Mouse (Mus musculus) hindbrain, embryonic 11.5 days (tissue): ENCODE results near the gene Ager. TPM values are rescaled to one million over a fixed set of nuclear protein-coding genes. Genes with fewer than 3 reads are reported as not detected.

Source experiments
- ATAC-seq: fragments of 200-750 bp; cut with Nextera tagmentation; 2 replicates; pipeline ENCODE4 v1.8.0; 2017; ENCODE audit warnings: mild to moderate bottlenecking, moderate TSS enrichment, moderate library complexity; ENCODE audit not compliant: low FRiP score
- DNase-seq: peaks from one replicate; pipeline ENCODE4 v3.0.0-alpha.2; 2015; ENCODE audit warnings: low spot score
- H3K27ac ChIP-seq: fragments of 300-500 bp; sonication (generic); 2 replicates; pipeline ENCODE4 v1.5.1; 2014; ENCODE audit warnings: mild to moderate bottlenecking, low read depth, low read length
- H3K27me3 ChIP-seq: fragments of 300-500 bp; sonication (generic); 2 replicates; pipeline ENCODE4 v1.6.1; 2014; ENCODE audit warnings: mild to moderate bottlenecking, low read length, moderate library complexity, mixed read lengths; ENCODE audit not compliant: control insufficient read depth, insufficient read depth
- H3K36me3 ChIP-seq: fragments of 300-500 bp; sonication (generic); 2 replicates; pipeline ENCODE4 v1.6.1; 2014; ENCODE audit warnings: mild to moderate bottlenecking, low read length, moderate library complexity, mixed read lengths; ENCODE audit not compliant: control insufficient read depth, insufficient read depth
- H3K4me1 ChIP-seq: fragments of 300-500 bp; sonication (generic); replicated peaks from 2 replicates; pipeline ENCODE4 v1.6.1; 2014; ENCODE audit warnings: low read length, mixed read lengths; ENCODE audit not compliant: control insufficient read depth, insufficient read depth
- H3K4me2 ChIP-seq: fragments of 300-500 bp; sonication (generic); replicated peaks from 2 replicates; pipeline ENCODE4 v1.6.1; 2014; ENCODE audit warnings: mild to moderate bottlenecking, low read depth, low read length
- H3K4me3 ChIP-seq: fragments of 300-500 bp; sonication (generic); 2 replicates; pipeline ENCODE4 v1.5.1; 2014; ENCODE audit warnings: low read depth, low read length
- H3K9ac ChIP-seq: fragments of 300-500 bp; sonication (generic); 2 replicates; pipeline ENCODE4 v1.6.1; 2014; ENCODE audit warnings: low read depth, low read length
- H3K9me3 ChIP-seq: fragments of 300-500 bp; sonication (generic); 2 replicates; pipeline ENCODE4 v1.6.1; 2016; ENCODE audit warnings: low read length; ENCODE audit not compliant: control insufficient read depth
- WGBS: fragments of 180-500 bp; shearing (Covaris S2); extraction: QIAGEN DNeasy Blood & Tissue Kit; methylation state at CpG from one replicate; pipeline ENCODE4 v1.1.7; 2014; 5-methylcytosine and 5-hydroxymethylcytosine counted together
- polyA plus RNA-seq: library from polyadenylated mRNA; unstranded; fragments of >200 nt; fragmentation: Nextera tagmentation; extraction: Ambion mirVana; gene quantifications from 2 replicates; pipeline ENCODE4 v1.2.1, GENCODE M21; 2014

Gene Ager
- polyA plus RNA-seq, 1 experiment from 2014 or later: 2.2 TPM

GRCm38 (mm10) chr17:34646906-34647787 is 49.5 kb downstream of the Ager start, which contains the start of gene Atf6b:
Gene Atf6b (plus strand): TSS chr17:34647146.
- Histone ChIP-seq H3K4me3 (peak within 1 kb of the TSS; percentile 97), H3K36me3 (peaks cover 10% of the 10 kb centered on the region; the same call in 1 of the 2 replicates), H3K4me1 (no peaks in the 10 kb centered on the region; the same call in 1 of the 2 replicates), H3K27me3 (no peaks in the 10 kb centered on the region), H3K4me2 (peak within 1 kb of the TSS; percentile 84), H3K27ac (peak within 1 kb of the TSS; percentile 79), H3K9ac (peak within 1 kb of the TSS; percentile 96), H3K9me3 (no peaks in the 10 kb centered on the region)
- DNase-seq (peak; percentile 91), ATAC-seq (peak; percentile 97)
- 1% methylated on average over 59 of the region's 66 CpGs for WGBS

GRCm38 (mm10) chr17:34648141-34648890 is 50.7 kb downstream of the Ager start:
- no peak for DNase-seq
- H3K9ac ChIP-seq: peak overlapping the region; percentile 96; the same call in 1 of the 2 replicates
- no peak overlapping the region for H3K27ac ChIP-seq
- peak overlapping the region; percentile 84; the same call in 1 of the 2 replicates for H3K4me2 ChIP-seq
- no peaks in the 10 kb centered on the region for H3K9me3 ChIP-seq
- H3K36me3 ChIP-seq: peaks cover 15% of the 10 kb centered on the region; the same call in 1 of the 2 replicates
- 84% methylated on average over 16 of the region's 16 CpGs for WGBS
- H3K4me1 ChIP-seq: no peaks in the 10 kb centered on the region; the same call in 1 of the 2 replicates
- ATAC-seq: no peak
- H3K27me3 ChIP-seq: no peaks in the 10 kb centered on the region
- peak overlapping the region; percentile 97 for H3K4me3 ChIP-seq

DNA sequence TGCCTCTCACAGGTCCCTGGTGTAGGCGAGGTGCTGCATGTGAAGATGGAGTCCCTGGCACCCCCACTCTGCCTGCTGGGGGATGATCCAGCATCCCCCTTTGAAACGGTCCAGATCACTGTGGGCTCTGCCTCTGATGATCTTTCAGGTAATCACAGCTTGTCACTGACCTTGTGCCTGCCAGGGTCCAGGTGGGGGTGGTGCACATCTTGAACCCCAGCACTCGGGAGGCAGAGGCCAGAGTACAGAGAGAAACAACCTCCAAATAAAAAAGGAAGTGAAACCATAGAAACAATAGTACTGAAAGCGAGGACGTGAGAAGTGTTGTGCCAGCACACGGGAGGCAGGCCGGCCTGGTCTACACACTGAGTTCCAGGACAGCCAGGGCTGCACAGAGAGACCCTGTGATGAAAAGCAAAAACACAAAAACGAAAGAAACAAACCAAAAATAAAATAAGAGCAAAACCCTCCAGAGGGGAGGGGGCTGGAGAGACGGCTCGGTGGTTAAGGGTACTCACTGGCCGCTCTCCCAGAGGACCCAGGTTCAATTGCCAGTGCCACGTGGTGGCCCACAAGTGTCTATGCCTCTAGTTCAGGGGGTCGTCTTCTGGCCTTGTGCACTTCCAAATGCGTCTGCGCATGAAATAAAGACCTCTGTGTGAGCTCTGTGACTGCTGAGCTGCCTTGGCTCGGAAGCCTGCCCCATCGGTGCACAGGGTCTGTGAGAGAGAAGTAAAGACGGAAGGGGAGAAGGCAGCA is 51.6 kb downstream of the Ager start:
- no peaks in the 10 kb centered on the region for H3K9me3 ChIP-seq
- DNase-seq: no peak
- 90% methylated on average over 18 of the region's 18 CpGs for WGBS
- H3K4me3 ChIP-seq: no peak overlapping the region
- no peak overlapping the region for H3K4me2 ChIP-seq
- no peaks in the 10 kb centered on the region for H3K27me3 ChIP-seq
- no peaks in the 10 kb centered on the region; the same call in 1 of the 2 replicates for H3K4me1 ChIP-seq
- H3K36me3 ChIP-seq: peaks cover 15% of the 10 kb centered on the region; the same call in 1 of the 2 replicates
- H3K27ac ChIP-seq: no peak overlapping the region
- H3K9ac ChIP-seq: no peak overlapping the region
- ATAC-seq: no peak

Other genes starting within 250 kb of the Ager start
- gene Btnl2, start 243.0 kb upstream of the Ager start, polyA plus RNA-seq: 0.13 TPM in 1 of 2 replicates, not detected in the other
- gene Btnl1, start 220.7 kb upstream of the Ager start, polyA plus RNA-seq: 0.08 TPM in 1 of 2 replicates, not detected in the other
- gene BC051142, start 199.0 kb upstream of the Ager start, polyA plus RNA-seq: 2.7 and 4.1 TPM in 2 replicates
- gene Btnl4, start 120.5 kb upstream of the Ager start, polyA plus RNA-seq: not detected in 2 replicates
- gene Btnl6, start 80.5 kb upstream of the Ager start, polyA plus RNA-seq: not detected in 2 replicates
- 9.6 and 11.6 TPM in 2 replicates for gene Notch4, start 33.6 kb upstream of the Ager start, polyA plus RNA-seq
- gene Gpsm3, start 8.1 kb upstream of the Ager start, polyA plus RNA-seq: 3.2 and 5.9 TPM in 2 replicates
- 16.6 and 17.3 TPM in 2 replicates for gene Pbx2, start 6.6 kb upstream of the Ager start, polyA plus RNA-seq
- gene Rnf5, start 5.8 kb downstream of the Ager start, polyA plus RNA-seq: 175 and 182 TPM in 2 replicates
- 73.8 and 81.2 TPM in 2 replicates for gene Agpat1, start 6.4 kb downstream of the Ager start, polyA plus RNA-seq
- gene Egfl8, start 18.1 kb downstream of the Ager start, polyA plus RNA-seq: 4.4 and 4.7 TPM in 2 replicates
- 23.6 and 26.0 TPM in 2 replicates for gene Ppt2, start 30.6 kb downstream of the Ager start, polyA plus RNA-seq
- gene Prrt1, start 31.7 kb downstream of the Ager start, polyA plus RNA-seq: 1.0 and 2.0 TPM in 2 replicates
- gene Fkbpl, start 46.9 kb downstream of the Ager start, polyA plus RNA-seq: 16.4 and 17.2 TPM in 2 replicates
- gene Atf6b, start 49.3 kb downstream of the Ager start, polyA plus RNA-seq: 61.9 and 67.5 TPM in 2 replicates
- gene Tnxb, start 72.7 kb downstream of the Ager start, polyA plus RNA-seq: 0.01 and 0.09 TPM in 2 replicates
- gene C4b, start 146.0 kb downstream of the Ager start, polyA plus RNA-seq: not detected in 2 replicates
- gene Cyp21a1, start 206.7 kb downstream of the Ager start, polyA plus RNA-seq: not detected in 2 replicates
- 21.7 and 22.7 TPM in 2 replicates for gene Stk19, start 239.1 kb downstream of the Ager start, polyA plus RNA-seq
- gene Dxo, start 239.2 kb downstream of the Ager start, polyA plus RNA-seq: 58.6 and 64.9 TPM in 2 replicates